Mouse (Mus musculus) testis, adult 2 months (tissue): ENCODE data around the gene Fxn.

Experiments
- CTCF ChIP-seq: fragments of 200-500 bp; IDR thresholded peaks from 2 replicates; pipeline ENCODE4 v1.5.1; 2012; ENCODE audit warnings: low read depth, mild to moderate bottlenecking, inconsistent platforms, low read length, moderate library complexity; ENCODE audit not compliant: control insufficient read depth, insufficient read depth, insufficient replicate concordance
- POLR2A ChIP-seq: fragments of 200-500 bp; IDR thresholded peaks from 2 replicates; pipeline ENCODE4 v1.6.1; 2012; ENCODE audit warnings: low read depth, mild to moderate bottlenecking, inconsistent platforms, low read length, moderate library complexity; ENCODE audit not compliant: control insufficient read depth

DNA sequence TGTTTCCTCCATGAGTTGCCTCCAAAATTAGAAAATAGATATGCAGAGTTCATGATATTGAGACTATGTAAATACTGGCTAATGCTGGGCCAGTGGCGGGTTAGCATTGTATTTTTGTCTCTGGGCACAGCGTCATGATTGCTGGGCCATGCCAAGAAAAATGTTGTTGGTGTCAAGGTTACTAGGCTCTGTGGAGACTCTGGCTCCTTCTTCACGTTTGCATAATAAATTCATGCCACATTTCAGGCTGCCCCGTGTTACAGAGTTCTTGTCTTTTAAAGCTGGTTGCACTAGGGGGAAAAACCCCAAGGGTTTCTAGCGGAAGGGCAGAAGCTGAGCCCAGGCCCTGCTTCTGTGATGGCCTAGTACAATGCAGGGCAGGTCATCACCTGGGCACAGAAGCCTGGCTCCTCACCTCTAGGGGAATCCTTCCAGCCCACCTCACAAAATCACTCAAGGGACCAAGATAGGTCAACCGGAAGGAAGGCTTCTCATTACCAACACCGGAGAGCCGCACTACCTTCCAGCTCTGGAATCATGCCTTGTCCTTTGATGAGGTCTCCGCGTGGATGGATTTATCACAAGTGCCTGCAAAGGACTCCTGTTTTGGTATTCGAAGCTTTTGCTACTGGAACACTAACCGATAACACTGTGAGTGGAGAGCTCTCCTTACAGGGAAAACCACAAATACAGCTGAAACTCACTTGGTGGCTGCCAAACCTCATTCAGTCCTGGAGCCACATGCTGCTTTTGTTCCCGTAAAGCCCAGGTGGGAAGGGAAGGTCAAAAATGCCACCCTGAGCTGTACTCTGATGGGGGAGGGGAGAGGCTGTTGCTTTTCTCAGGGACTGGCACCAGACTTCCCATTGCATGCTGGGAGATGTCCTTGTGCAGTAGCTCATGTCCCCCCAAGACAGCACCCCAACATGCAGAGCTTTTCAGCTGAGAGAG, 27.1 kb upstream of the Fxn start:
- no peak for TF ChIP-seq CTCF
- TF ChIP-seq POLR2A = no peak
